Mouse (Mus musculus) gonadal fat pad, adult 2 months (tissue): ENCODE results near the gene Ptpn11. TPM values are rescaled to one million over a fixed set of nuclear protein-coding genes. Genes with fewer than 3 reads are reported as not detected.

Experiments used
- DNase-seq: peaks from one replicate; pipeline ENCODE4 v3.0.0-alpha.2; 2012; ENCODE audit warnings: low read depth
- polyA plus RNA-seq: library from polyadenylated mRNA; depleted of rRNA; stranded (reverse); fragments of >200 nt; gene quantifications from 2 replicates; pipeline ENCODE4 v1.2.3, GENCODE M21; 2012; rRNA removed

Gene Ptpn11
- polyA plus RNA-seq, 1 experiment: 60.3 TPM

- DNase-seq: no peak
Observed at GRCm38 (mm10) chr5:121087733-121088132, 103.5 kb downstream of the Ptpn11 start.

- no peak for DNase-seq
Observed at GRCm38 (mm10) chr5:121082605-121083004, 108.6 kb downstream of the Ptpn11 start.

GRCm38 (mm10) chr5:121081754-121082153 is 109.4 kb downstream of the Ptpn11 start:
- no peak for DNase-seq

Other genes with a start within 250 kb of the Ptpn11 start
- gene Rph3a, start 181.3 kb downstream of the Ptpn11 start, polyA plus RNA-seq: not detected in 2 replicates
- 380 and 391 TPM in 2 replicates for gene Rpl6, start 13.1 kb upstream of the Ptpn11 start, polyA plus RNA-seq
- gene Hectd4, start 28.8 kb upstream of the Ptpn11 start, polyA plus RNA-seq: 13.0 and 15.6 TPM in 2 replicates
- 71.9 and 82.8 TPM in 2 replicates for gene Trafd1, start 194.2 kb upstream of the Ptpn11 start, polyA plus RNA-seq
- 7.9 and 8.0 TPM in 2 replicates for gene Naa25, start 206.5 kb upstream of the Ptpn11 start, polyA plus RNA-seq